Mouse (Mus musculus) left cerebral cortex, adult 8-10 months (tissue): Measurements from ENCODE around the gene Gm37240. TPM values are rescaled to one million over a fixed set of nuclear protein-coding genes. Genes with fewer than 3 reads are reported as not detected.

Experiments used
- DNase-seq, 2 experiments: peaks; one replicate each; pipeline ENCODE4 v3.0.0; 2022; ENCODE audit warnings: low spot score in 2 of 2
- total RNA-seq, 4 experiments: library from RNA; stranded (reverse); gene quantifications; 2 replicates each; pipeline ENCODE4 v1.2.4; 2022

The Gm37240 gene
- total RNA-seq, 4 experiments from 2014 or later, result 0.50 to 4.0 (median 1.1) TPM; not detected in 1

- DNase-seq, result no peak
These were observed 129.9 kb downstream of the Gm37240 start for GRCm38 (mm10) chr3:85757435-85757834.

GRCm38 (mm10) chr3:85749348-85749747, 138.0 kb downstream of the Gm37240 start:
- no peak for DNase-seq

- DNase-seq, result no peak
These were observed 138.5 kb downstream of the Gm37240 start for GRCm38 (mm10) chr3:85748863-85749262.

- no peak for DNase-seq
These were observed 141.2 kb downstream of the Gm37240 start for GRCm38 (mm10) chr3:85746116-85746515.

GRCm38 (mm10) chr3:85741767-85742166, 145.6 kb downstream of the Gm37240 start:
- DNase-seq, result no peak

- DNase-seq, result no peak
These were observed 148.7 kb downstream of the Gm37240 start for GRCm38 (mm10) chr3:85738591-85738990.

GRCm38 (mm10) chr3:85733939-85734729, 153.2 kb downstream of the Gm37240 start:
- DNase-seq, result no peak

GRCm38 (mm10) chr3:85727171-85727570, 160.1 kb downstream of the Gm37240 start:
- DNase-seq, result no peak

GRCm38 (mm10) chr3:85725971-85726370, 161.3 kb downstream of the Gm37240 start:
- no peak for DNase-seq

GRCm38 (mm10) chr3:85725110-85725509, 162.2 kb downstream of the Gm37240 start:
- no peak for DNase-seq

GRCm38 (mm10) chr3:85722581-85722980, 164.7 kb downstream of the Gm37240 start:
- no peak for DNase-seq

- no peak for DNase-seq
These were observed 171.5 kb downstream of the Gm37240 start for GRCm38 (mm10) chr3:85715764-85716297.

- no peak for DNase-seq
These were observed 173.2 kb downstream of the Gm37240 start for GRCm38 (mm10) chr3:85713936-85714709.

- DNase-seq, result no peak
These were observed 176.6 kb downstream of the Gm37240 start for GRCm38 (mm10) chr3:85710695-85711094.

- DNase-seq, result peak; percentile 18 to 26
These were observed 179.9 kb downstream of the Gm37240 start for GRCm38 (mm10) chr3:85707421-85707820.

- no peak for DNase-seq
These were observed 184.0 kb downstream of the Gm37240 start for GRCm38 (mm10) chr3:85703141-85703882.

- no peak for DNase-seq
These were observed 188.8 kb downstream of the Gm37240 start for GRCm38 (mm10) chr3:85698496-85698895.

GRCm38 (mm10) chr3:85695056-85695455, 192.3 kb downstream of the Gm37240 start:
- DNase-seq, result no peak

- no peak for DNase-seq
These were observed 194.3 kb downstream of the Gm37240 start for GRCm38 (mm10) chr3:85693013-85693412.

GRCm38 (mm10) chr3:85691134-85691533, 196.2 kb downstream of the Gm37240 start:
- DNase-seq, result no peak

GRCm38 (mm10) chr3:85688341-85688740, 199.0 kb downstream of the Gm37240 start:
- no peak for DNase-seq

- no peak for DNase-seq
These were observed 202.0 kb downstream of the Gm37240 start for GRCm38 (mm10) chr3:85685271-85685670.
